Mouse (Mus musculus) kidney, postnatal 0 days (tissue): ENCODE data around the gene Icam4. TPM values are rescaled to one million over a fixed set of nuclear protein-coding genes. Genes with fewer than 3 reads are reported as not detected.

Source experiments
- ATAC-seq: fragments of 200-750 bp; cut with Nextera tagmentation; replicated peaks from 2 replicates; pipeline ENCODE4 v1.8.0; 2017; ENCODE audit warnings: low read depth, moderate number of reproducible peaks, moderate TSS enrichment, moderate library complexity; ENCODE audit not compliant: low FRiP score
- DNase-seq: peaks from one replicate; pipeline ENCODE4 v3.0.0-alpha.2; 2016; ENCODE audit warnings: low spot score
- H3K27ac ChIP-seq: fragments of 300-500 bp; sonication (generic); 2 replicates; pipeline ENCODE4 v1.5.1; 2014; ENCODE audit warnings: mild to moderate bottlenecking
- H3K27me3 ChIP-seq: fragments of 300-500 bp; sonication (generic); 2 replicates; pipeline ENCODE4 v1.6.1; 2014; ENCODE audit warnings: low read length, mixed read lengths; ENCODE audit not compliant: insufficient read depth
- H3K36me3 ChIP-seq: fragments of 300-500 bp; sonication (generic); 2 replicates; pipeline ENCODE4 v1.6.1; 2014; ENCODE audit warnings: low read length, mixed read lengths; ENCODE audit not compliant: insufficient read depth
- H3K4me1 ChIP-seq: fragments of 300-500 bp; sonication (generic); replicated peaks from 2 replicates; pipeline ENCODE4 v1.6.1; 2014; ENCODE audit warnings: antibody characterized with exemption, low read length, mixed read lengths; ENCODE audit not compliant: insufficient read depth
- H3K4me2 ChIP-seq: fragments of 300-500 bp; sonication (generic); 2 replicates; pipeline ENCODE4 v1.6.1; 2014; ENCODE audit warnings: mild to moderate bottlenecking, low read length, moderate library complexity, mixed read lengths
- H3K4me3 ChIP-seq: fragments of 300-500 bp; sonication (generic); replicated peaks from 2 replicates; pipeline ENCODE4 v1.5.1; 2014; ENCODE audit warnings: low read depth, low read length
- H3K9ac ChIP-seq: fragments of 300-500 bp; sonication (generic); 2 replicates; pipeline ENCODE4 v1.6.1; 2014; ENCODE audit warnings: low read depth, low read length
- H3K9me3 ChIP-seq: fragments of 300-500 bp; sonication (generic); replicated peaks from 2 replicates; pipeline ENCODE4 v1.6.1; 2016; ENCODE audit warnings: low read length, inconsistent platforms, mixed read lengths
- CTCF ChIP-seq: IDR thresholded peaks from 2 replicates; pipeline ENCODE4 v1.5.1; 2016; ENCODE audit warnings: antibody characterized with exemption, low read depth, mild to moderate bottlenecking, moderate library complexity
- WGBS: fragments of 180-500 bp; shearing (Covaris S2); extraction: QIAGEN DNeasy Blood & Tissue Kit; methylation state at CpG from one replicate; pipeline ENCODE4 v1.1.7; 2014; 5-methylcytosine and 5-hydroxymethylcytosine counted together
- polyA plus RNA-seq: library from polyadenylated mRNA; unstranded; fragments of >200 nt; fragmentation: Nextera tagmentation; extraction: Ambion mirVana; gene quantifications from 2 replicates; pipeline ENCODE4 v1.2.1, GENCODE M21; 2015

Gene Icam4
- polyA plus RNA-seq, 1 experiment from 2014 or later = 0.26 TPM

GRCm38 (mm10) chr9:21000811-21001210 is 28.4 kb upstream of the Icam4 start:
- H3K9ac ChIP-seq = no peak overlapping the region
- peak; percentile 62 for DNase-seq
- H3K36me3 ChIP-seq = 0 out of 2 replicates have a peak, but pooled peaks cover 2% of the 10 kb centered on the region
- no peaks in the 10 kb centered on the region for H3K27me3 ChIP-seq
- H3K27ac ChIP-seq = 0 out of 2 replicates have a peak overlapping the region, but pooled peaks have one; percentile 36
- TF ChIP-seq CTCF = peak; percentile 69
- H3K4me2 ChIP-seq = no peak overlapping the region
- H3K4me3 ChIP-seq = no peak overlapping the region
- 0 out of 2 replicates have a peak, but pooled peaks have one; percentile 23 for ATAC-seq
- H3K9me3 ChIP-seq = no peaks in the 10 kb centered on the region
- H3K4me1 ChIP-seq = no peaks in the 10 kb centered on the region; the same call in 1 of the 2 replicates

- Histone ChIP-seq H3K27me3 (no peaks in the 10 kb centered on the region), H3K9me3 (no peaks in the 10 kb centered on the region), H3K9ac (no peak overlapping the region), H3K36me3 (peaks cover 6% of the 10 kb centered on the region; the same call in 1 of the 2 replicates), H3K4me2 (no peak overlapping the region), H3K4me3 (no peak overlapping the region), H3K4me1 (no peaks in the 10 kb centered on the region; the same call in 1 of the 2 replicates), H3K27ac (no peak overlapping the region)
- TF ChIP-seq CTCF = no peak
- DNase-seq (no peak), ATAC-seq (no peak)
- WGBS = 46% methylated on average over 6 of the region's 6 CpGs
Measured at GRCm38 (mm10) chr9:21001651-21002200, 27.4 kb upstream of the Icam4 start.

DNA sequence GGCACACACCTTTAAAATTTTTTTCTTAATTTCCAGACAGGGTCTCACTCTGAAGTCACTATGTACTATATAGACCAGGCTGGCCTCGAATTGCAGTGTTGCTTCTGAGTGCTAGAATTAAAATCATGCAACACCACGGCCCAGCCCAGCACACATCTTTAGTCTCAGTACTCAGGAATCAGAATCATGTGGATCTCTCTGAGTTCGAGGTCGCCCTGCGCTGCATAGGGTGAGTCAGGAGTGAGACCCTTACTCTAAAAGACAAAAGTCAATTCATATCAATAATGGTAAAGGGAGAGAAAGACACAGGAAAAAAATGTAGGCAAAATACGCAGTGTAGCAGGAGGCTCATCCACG is 26.9 kb upstream of the Icam4 start:
- H3K9me3 ChIP-seq = no peaks in the 10 kb centered on the region
- peak overlapping the region; percentile 80 for H3K4me3 ChIP-seq
- 7% methylated on average over 7 of the region's 7 CpGs for WGBS
- H3K4me1 ChIP-seq = no peaks in the 10 kb centered on the region; the same call in 1 of the 2 replicates
- H3K27ac ChIP-seq = peak overlapping the region; percentile 86; the same call in 1 of the 2 replicates
- TF ChIP-seq CTCF = no peak
- DNase-seq (no peak), ATAC-seq (peak; percentile 2; the same call in 1 of the 2 replicates)
- peak overlapping the region; percentile 87 for H3K4me2 ChIP-seq
- H3K9ac ChIP-seq = peak overlapping the region; percentile 79
- H3K36me3 ChIP-seq = peaks cover 9% of the 10 kb centered on the region; the same call in 1 of the 2 replicates
- no peaks in the 10 kb centered on the region for H3K27me3 ChIP-seq

GRCm38 (mm10) chr9:21002627-21003551 is 26.3 kb upstream of the Icam4 start, which contains the start of gene Mrpl4:
Mrpl4 (plus strand) TSS chr9:21002738.
- DNase-seq (peak; percentile 86), ATAC-seq (peak; percentile 83)
- WGBS = under 1% methylated on average over 72 of the region's 72 CpGs
- no peak for TF ChIP-seq CTCF
- H3K9me3 ChIP-seq = no peaks in the 10 kb centered on the region
- peak within 1 kb of the TSS; percentile 86 for H3K27ac ChIP-seq
- H3K36me3 ChIP-seq = peaks cover 15% of the 10 kb centered on the region; the same call in 1 of the 2 replicates
- H3K27me3 ChIP-seq = no peaks in the 10 kb centered on the region
- no peaks in the 10 kb centered on the region; the same call in 1 of the 2 replicates for H3K4me1 ChIP-seq
- H3K4me3 ChIP-seq = peak within 1 kb of the TSS; percentile 80
- H3K9ac ChIP-seq = peak within 1 kb of the TSS; percentile 79
- peak within 1 kb of the TSS; percentile 87 for H3K4me2 ChIP-seq

DNA sequence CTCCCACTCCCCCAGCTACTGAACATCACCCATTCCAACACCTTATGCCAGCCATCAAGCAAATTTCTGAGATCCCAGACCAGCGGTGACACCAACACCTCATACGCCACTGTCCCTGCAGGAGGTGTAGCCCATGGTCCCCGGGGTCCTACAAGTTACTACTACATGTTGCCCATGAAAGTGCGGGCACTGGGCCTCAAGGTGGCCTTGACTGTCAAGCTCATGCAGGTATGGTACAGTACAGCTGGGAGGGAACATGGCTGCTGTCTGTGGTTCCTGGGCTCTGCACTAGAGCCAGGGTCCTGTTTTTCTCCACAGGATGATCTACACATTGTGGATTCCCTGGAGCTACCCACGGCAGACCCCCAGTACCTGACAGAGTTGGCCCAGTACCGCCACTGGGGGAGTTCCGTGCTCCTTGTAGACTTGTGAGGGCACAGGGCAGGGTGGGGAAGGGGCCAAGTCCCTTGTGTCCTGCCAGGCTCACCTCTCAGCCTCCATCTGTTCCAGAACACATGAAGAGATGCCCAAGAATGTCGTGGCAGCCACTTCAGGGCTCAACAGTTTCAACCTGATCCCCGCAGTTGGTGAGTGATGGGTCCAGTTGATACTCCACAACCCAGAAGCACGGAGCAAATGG is 21.7 kb upstream of the Icam4 start:
- H3K27ac ChIP-seq = no peak overlapping the region
- 95% methylated on average over 10 of the region's 10 CpGs for WGBS
- H3K4me2 ChIP-seq = no peak overlapping the region
- H3K4me3 ChIP-seq = no peak overlapping the region
- H3K9me3 ChIP-seq = no peaks in the 10 kb centered on the region
- no peak for TF ChIP-seq CTCF
- no peak for DNase-seq
- H3K4me1 ChIP-seq = no peaks in the 10 kb centered on the region
- H3K36me3 ChIP-seq = peaks cover 20% of the 10 kb centered on the region; the same call in 1 of the 2 replicates
- H3K27me3 ChIP-seq = no peaks in the 10 kb centered on the region
- H3K9ac ChIP-seq = no peak overlapping the region
- ATAC-seq = no peak

DNA sequence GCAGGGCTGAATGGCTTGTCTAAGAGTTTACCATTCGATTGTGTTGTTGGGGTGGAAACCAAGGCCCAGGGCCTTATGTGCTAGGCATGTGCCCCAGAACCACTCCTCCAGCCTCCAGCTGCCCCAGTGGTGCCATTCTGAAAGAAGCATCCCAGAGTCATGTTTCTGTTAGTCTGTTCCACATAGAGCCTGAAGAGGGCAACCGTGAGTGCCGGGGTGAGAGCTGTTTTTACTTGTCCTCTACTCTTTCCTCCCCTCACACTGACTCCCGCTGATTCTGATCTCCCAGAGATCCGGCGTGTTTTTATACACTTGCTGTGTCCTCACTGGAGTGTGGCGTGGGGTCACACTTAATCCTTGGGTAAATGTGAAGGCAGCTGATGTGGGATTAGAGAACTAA is 21.2 kb upstream of the Icam4 start:
- H3K9me3 ChIP-seq = no peaks in the 10 kb centered on the region
- no peaks in the 10 kb centered on the region for H3K27me3 ChIP-seq
- H3K9ac ChIP-seq = no peak overlapping the region
- H3K36me3 ChIP-seq = peaks cover 20% of the 10 kb centered on the region; the same call in 1 of the 2 replicates
- no peak overlapping the region for H3K4me3 ChIP-seq
- no peak overlapping the region for H3K4me2 ChIP-seq
- no peak overlapping the region for H3K27ac ChIP-seq
- ATAC-seq (no peak), DNase-seq (no peak)
- peak; percentile 36; the same call in 1 of the 2 replicates for TF ChIP-seq CTCF
- H3K4me1 ChIP-seq = no peaks in the 10 kb centered on the region
- 79% methylated on average over 7 of the region's 7 CpGs for WGBS
